Mouse (Mus musculus): ENCODE measurements at regions not wholly inside any gene's neighbourhood (a gene's known extent, or its start where the extent isn't known, plus 50 kb on each side); places are given as distances from the start of the nearest gene placed in this dataset.

DNA sequence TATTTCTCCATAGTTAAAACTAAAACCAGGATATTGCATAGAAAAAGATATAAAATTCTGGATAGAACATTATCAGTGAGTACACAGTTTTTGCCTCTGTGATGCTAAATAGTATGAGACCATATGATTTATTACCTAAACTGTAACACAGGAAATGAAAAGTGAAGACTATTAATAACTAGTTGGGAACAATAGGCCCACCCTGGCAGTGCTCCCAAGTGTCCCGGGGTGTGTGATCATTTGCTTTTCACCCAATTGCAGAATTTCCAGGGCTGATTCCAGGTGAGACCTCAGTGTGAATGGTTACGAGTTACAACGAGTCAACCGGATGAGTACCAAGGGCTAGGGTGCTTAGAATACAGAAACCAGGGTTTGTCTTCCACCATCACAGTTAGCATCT lies 172.6 kb upstream of the Tars start:
- no peak for DNase-seq

GRCm38 (mm10) chr15:11565503-11566031 lies 166.1 kb upstream of the Tars start:
- peak in 1 of 2 experiments; percentile 17 for DNase-seq

DNA sequence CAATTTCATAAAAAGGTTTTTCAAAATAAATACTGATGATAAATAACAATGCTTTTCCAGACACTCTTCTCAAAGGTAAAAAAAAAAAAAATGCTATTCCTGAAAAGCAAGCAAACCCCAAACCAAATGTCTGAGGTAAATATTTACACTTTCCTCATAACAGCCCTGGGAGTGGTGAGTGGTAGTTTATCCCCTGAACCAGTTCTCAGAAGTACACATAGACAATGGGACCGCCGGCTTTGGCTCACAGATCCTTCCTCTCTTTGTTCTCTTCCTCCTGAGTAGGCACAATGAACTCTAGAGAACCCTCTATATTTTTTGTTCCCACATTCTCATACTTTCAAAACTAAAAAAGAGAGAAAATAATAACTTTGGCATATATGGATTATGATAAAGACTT lies 153.1 kb upstream of the Tars start:
- peak in 1 of 2 experiments; percentile 19 for DNase-seq

- no peak for DNase-seq
Observed at GRCm38 (mm10) chr15:11552110-11552509, 152.6 kb upstream of the Tars start.

DNA sequence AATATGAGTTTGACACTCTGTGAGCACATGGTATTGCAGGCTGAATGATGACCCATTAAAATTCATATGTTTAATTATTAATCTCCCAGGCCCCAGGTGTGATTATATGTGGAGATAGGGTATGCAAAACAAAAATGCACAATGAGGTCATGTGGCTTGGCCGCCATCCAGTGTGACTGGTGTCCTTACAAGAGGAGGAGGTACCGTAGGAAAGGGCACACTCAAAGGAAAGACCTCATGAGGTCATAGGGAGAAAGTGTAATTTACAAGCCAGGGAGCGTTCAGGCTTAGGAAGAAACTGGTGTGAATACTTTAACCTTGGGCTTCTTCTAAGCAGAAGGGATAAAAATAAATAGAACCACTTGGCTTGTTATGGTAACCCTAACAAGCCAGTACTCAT lies 140.0 kb upstream of the Tars start:
- DNase-seq, result no peak

DNA sequence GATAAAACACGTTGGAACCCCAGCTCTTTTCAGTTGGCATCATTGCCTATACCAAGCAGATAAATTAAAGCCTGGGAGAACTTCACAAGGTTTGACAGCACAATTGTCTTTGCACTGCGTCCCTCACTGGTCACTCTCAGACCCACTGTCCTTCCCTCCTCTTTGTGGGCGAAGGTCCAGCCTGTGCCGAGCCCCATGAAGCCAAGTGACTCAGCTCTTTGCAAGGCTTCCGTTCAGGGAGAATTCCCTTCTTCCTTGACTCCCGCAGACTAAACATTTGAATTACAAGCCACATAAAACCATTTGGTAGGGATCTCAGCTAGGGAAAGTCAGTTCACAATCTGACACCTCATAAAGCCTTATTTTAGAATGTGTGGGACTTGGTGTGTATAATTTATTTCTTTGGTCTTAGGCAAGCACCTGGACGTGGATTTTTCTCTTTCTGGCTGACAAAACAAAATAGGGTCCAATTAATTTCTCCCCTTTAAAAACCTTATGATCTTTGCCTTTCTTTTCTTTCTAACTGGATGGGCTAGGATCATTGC lies 136.7 kb upstream of the Tars start:
- peak in 1 of 2 experiments; percentile 7 for DNase-seq

DNA sequence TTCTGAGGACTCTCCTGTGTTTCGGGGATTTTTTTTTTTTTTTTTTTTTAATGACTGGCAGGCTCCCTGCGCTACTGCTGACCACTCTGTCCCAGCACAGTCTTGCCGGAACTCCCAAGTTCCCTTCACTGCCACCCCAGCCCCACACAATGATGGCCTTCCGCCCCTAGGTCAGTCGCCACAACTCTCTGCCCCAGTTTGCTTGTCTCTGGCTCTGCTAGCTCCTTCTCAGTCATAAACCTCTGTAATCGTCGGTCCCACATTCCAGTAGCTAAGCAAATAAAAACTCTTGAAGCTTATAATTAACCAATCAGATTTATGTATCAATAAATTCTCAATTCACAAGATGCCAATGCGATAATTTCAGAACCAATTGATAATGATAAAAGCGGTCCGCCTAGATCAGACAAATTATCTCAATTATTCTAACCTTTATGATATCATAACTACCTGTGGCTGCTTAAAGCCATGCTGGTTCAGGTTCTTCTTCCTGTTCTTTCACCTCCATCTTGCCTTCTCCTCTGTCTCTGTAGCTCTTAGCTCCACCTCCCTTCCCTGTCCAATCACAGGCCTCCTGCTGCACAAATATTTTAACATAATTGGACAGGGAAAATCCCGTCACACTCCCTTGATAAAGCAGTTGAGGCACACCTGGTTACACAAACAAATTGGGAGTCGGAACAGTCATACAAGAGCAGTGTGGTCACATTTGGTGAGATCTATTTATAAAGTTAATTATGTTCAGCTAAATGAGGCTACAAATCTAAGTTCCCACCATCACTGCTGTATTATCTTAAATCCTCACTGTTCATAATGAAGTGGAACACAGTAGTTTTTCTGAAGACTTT lies 135.2 kb upstream of the Tars start:
- no peak for DNase-seq

DNA sequence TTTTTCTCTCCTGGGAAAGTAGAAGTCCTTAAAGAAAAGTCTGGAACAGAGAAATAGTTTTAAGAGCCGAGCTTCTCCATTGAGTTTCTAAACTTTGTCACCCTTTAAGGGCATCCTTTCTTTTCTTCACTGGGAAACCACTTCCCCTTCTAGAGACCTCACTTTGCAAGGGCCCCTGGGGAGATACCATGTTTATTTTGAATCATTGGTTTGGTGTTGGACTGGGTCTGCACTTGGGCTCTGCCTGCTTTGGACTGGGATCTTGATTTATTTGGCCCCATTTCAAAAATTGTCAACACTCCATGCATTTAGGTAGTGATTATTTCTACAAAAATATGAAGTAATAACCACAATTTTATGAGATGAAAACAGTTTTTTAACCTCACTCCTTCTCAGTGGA lies 134.2 kb upstream of the Tars start:
- DNase-seq, result no peak

- DNase-seq, result peak in 1 of 2 experiments; percentile 8
Observed at GRCm38 (mm10) chr15:11533002-11533610, 133.6 kb upstream of the Tars start.

DNA sequence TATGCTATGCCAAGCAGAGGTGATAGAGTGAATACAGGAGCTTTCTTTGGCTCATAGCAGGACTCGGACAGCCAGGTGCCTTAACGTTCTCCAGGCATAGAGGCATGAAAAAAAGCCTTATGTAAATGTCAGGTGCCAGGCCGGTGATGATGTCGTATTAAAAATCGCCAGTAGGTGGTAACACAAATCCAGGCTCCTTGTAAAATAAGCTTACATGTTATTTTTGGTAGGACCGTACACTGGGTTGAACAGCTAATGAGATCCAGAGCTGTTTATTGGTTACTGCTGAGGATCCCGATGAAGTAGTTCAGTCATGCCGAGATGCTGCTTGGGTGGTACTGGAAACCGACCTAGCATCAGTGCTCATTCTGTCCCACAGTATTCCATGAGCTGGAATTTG lies 133.1 kb upstream of the Tars start:
- no peak for DNase-seq

- DNase-seq, result no peak
Observed at GRCm38 (mm10) chr15:11529819-11530810, 130.7 kb upstream of the Tars start.

DNA sequence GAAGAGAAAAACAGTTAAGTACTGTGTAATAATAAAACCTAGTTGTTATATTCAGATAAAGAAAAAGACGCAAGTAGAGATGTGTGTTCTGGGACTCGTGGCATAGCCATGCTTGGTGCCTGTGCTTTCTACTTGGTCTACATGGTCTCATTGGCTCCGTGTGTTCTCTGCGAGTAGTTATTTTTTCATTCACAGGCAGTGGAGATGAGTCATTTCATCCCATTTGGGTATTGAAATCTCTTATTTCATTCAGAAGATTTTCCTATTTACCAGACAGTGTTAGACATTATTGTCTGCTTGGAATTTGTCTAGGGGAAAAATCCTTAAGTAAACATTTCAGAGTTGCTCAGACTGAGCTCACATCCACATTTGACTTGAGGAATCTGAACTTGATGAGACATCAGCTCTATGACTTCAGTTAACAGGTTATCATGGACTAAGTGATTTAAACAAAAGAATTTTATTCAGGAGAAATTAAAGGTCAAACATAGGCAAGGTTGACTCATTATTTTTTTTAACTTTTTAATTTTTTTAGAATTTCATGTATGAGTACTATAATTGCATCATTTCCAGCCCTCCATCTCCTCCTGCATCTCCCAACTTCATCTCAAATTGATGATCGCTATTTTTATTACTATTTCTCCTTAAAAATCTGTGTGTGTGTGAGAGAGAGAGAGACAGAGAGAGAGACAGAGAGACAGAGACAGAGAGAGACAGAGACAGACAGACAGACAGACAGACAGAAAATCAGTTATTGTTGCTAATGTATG lies 125.1 kb upstream of the Tars start:
- DNase-seq, result no peak

DNA sequence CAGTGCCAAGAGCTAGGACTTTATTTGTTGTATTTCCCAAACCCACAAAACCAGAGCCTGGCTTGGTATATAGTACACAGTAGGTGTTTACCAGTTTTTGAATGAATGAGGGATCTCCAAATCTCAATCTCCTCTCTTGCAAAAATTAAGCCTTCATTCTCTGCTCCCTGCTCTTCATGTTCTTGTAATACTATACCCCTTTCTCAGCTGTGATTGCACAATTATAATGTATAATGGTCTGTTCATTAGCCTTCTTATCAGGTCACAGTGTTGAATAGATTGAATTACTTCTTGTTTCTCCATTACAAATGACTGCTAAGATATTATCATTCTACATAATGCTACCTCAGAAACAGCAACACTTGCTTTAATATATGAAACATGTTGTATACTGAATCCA lies 119.1 kb upstream of the Tars start:
- DNase-seq, result no peak

GRCm38 (mm10) chr15:11517892-11518291 lies 118.4 kb upstream of the Tars start:
- DNase-seq, result no peak

GRCm38 (mm10) chr15:11505076-11505639 lies 105.7 kb upstream of the Tars start:
- DNase-seq, result no peak

DNA sequence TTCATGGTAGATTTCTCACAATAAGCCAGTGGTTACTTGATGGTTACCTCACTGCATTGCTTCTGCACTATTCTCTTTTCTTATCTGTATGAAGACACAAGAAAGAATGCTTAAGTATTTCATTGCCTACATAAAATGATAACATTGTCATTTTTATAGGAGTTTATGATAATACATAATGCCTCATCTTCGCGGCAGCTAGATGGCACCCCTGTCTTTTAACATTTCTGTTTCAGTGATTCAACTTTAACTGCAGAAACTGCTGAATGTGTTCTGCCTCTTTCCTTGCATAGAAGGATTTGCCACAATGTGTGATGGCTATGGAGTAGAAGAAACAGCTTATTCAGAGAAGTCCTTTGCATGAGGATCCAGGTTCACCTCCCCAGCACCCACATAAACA lies 97.0 kb upstream of the Tars start:
- DNase-seq, result no peak

- no peak for DNase-seq
Observed at GRCm38 (mm10) chr15:11489116-11489515, 89.7 kb upstream of the Tars start.

DNA sequence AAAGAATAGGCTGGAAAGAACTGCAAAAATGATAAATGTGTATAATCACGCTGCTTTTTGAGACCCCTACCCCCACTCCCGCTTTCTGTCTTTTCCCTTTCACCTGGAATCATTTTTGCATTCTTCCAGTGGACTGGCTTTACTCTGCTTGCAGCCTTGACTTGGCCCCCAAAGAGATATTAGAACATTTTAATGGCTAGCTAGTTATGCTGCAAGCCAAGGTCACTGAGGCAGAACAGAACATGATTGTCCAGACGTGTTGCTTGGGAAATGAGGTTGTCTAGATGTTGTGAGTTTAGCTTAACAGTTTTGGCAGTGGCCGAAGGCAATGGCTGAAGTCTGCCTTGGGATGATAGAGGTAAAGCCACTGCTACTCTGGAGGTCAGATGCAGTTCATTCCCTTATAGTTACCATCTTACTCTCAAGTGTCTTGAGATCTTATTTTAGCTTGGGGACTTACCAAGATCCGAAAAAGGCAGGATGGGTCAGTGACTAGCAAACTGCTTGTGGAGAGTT lies 87.9 kb upstream of the Tars start:
- no peak for DNase-seq

DNA sequence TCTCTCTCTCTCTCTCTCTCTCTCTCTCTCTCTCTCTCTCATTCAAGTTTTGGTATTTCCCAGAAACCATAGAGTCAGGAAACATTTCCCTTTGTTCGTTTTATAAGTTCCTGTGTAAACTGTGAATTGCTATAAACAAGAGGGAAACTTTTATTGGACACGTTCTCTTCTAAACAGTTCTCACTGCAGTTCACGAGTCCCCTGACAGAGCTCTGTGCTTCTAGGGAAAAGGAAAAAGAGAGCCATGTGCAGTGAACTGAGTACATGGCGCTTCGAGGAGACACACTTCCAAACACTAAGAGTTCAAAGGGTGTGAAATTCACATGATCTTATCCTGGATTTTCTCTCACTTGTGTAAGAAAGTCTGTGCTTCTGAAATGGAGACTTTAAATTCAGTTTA lies 84.5 kb upstream of the Tars start:
- DNase-seq, result no peak

DNA sequence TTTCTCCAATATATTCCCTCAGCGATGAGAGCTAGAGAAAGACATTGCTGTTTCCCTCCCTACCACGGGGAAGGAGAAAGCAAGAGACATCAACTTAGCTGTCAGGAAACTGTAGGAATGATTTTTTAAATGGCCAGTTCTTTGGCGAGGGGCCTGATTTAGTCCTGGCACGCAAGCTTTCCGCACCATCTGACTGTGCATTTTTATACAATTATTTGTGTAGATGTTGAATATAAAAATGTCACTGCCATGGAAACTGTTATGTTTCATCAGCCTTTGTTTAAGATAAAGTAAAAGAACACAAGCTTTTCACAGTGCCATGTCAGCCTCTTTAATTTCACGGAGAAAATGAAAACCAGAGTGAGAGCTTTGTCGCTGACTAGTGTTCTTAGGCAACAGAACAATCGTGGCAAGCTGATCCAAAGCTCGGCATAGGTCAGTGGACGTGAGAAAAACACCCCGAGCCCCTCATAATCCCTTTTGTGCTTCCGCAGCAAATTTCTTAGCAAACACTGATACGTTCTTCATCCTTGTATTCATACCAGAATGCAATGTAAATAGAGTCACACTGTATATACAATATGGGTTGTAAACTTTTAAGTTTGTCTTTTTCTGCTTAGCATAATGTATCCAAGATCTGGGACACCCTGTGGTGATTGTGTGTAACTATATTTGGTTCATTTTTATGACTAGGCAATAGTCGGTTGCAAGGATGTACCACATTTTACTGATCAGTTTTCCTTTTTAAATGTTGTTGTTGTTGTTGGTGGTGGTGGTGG lies 79.9 kb upstream of the Tars start:
- DNase-seq, result no peak

Data from lung, adult 18-20 months (tissue).